Mouse (Mus musculus) CD4-positive naive resting alpha-beta T cell, adult 57 days (primary cell): Measurements from ENCODE around the gene Trp53tg5. TPM values are rescaled to one million over a fixed set of nuclear protein-coding genes. Genes with fewer than 3 reads are reported as not detected.

Source experiments
- total RNA-seq: library from RNA; stranded (reverse); gene quantifications from one replicate; pipeline ENCODE4 v1.2.4, GENCODE M21; 2023

The Trp53tg5 gene
- not detected for total RNA-seq

GRCm38 (mm10) chr2:164473624-164474023, at the start of gene Trp53tg5:
Trp53tg5 (minus strand) TSS chr2:164473724.

DNA sequence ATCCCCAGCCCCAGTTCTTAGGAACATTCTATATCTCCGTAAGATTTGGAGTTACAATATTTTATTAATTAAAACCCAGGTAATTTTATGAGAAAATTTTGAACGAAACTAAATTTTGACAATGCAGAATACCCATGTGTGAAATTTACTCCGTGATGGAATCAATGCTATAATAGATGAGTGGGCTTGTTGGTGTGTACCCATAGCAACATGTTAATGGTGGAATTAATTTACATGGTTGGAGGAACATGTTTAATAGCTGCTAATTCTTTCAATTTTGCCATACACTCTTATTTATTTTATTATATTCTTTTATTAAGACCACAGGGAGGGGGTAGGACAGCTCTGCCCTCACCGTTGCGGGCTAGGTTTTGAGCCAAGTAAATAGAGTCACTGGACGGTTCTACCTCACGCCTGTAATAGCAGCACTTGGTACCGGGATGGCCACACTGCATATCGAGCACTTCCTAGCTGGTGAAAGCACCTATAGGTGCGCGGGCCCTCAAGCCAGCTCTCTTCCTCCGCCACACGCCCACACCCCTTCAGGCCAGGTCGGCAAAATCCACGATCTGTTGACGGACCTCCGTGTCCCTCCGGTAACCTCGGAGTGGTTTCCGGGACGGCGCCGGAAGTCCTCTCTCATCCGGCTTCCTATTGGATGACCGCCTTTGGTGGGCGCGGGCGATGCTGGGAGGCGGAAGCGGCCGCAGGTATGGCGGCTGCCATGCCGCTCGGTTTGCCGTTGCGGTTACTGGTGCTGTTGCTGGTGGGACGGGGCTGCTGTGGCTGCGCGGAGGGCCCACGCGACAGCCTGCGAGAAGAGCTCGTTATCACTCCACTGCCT, 23.5 kb upstream of the Trp53tg5 start, which contains the start of gene Pigt:
Pigt (plus strand) TSS at position 674 of the 844 bp plus-strand sequence.

DNA sequence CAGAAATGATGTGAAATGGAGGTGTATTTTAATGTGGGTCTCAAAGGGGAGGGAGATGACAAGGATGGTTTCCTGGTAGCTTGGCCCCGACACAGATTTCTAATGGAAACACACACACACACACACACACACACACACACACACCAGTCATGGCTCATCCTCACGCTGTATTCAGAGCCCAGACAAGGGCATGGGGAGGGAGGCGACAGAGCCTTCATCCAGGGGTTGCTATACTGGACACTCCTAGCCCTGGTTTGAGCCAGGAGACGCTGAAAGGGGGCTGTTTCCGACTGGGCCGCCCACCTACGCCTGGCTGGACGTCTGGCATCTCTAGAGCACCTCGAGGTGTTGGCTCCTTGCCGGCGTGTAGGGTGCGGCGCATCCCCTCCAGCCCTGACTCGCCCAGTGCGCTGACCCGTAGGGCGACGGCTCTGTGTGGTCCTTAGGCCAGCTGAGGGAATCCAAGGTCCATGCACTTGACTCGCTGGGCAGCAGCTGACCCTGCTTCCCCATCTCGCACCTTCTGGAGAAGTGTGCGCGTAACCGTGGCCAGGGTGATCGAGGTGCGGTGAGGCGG, 12.2 kb upstream of the Trp53tg5 start, which contains the start of gene Dbndd2:
Dbndd2 (plus strand) TSS at position 426 of the 577 bp plus-strand sequence.

GRCm38 (mm10) chr2:164460745-164461551, 12.6 kb downstream of the Trp53tg5 start, which contains the start of gene Gm20458:
Gm20458 (plus strand) TSS chr2:164460967.

GRCm38 (mm10) chr2:164456864-164457300, 16.6 kb downstream of the Trp53tg5 start, which contains the start of gene Sys1:
Sys1 (plus strand) TSS chr2:164456964.

DNA sequence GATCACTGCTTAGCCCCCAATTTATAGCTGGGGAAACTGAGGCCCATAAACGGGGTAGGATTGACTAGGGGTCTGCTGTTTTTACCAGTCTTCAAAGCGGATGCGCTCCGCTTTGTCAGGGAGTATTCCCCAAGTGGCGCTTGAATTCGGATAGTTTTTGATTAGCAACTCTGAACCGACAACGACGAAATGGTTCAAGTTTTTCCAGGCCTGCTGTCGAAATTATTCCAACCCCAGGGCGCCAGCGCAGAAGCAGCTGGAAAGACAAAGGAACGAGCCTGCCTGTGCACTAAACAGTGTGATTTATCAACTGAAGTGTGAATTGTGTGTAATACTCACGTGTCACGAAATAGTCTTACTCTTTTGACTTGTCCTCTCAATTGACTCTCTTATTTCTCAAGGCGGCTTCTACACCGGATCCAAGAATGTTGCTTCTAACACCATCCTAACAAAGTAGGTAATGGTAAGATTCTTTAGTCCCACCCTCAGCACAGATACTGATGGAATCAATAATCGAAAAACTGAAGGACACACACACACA, 30.0 kb downstream of the Trp53tg5 start, which contains the start of gene Sdc4:
Sdc4 (minus strand) TSS at position 428 of the 541 bp plus-strand sequence.

Other genes starting within 250 kb of the Trp53tg5 start
- not detected for gene Svs2, start 235.3 kb downstream of the Trp53tg5 start, total RNA-seq
- not detected for gene Svs3b, start 217.1 kb downstream of the Trp53tg5 start, total RNA-seq
- not detected for gene Svs4, start 195.3 kb downstream of the Trp53tg5 start, total RNA-seq
- gene Svs3a, start 184.5 kb downstream of the Trp53tg5 start, total RNA-seq: not detected
- not detected for gene Svs6, start 157.0 kb downstream of the Trp53tg5 start, total RNA-seq
- gene Svs5, start 141.0 kb downstream of the Trp53tg5 start, total RNA-seq: not detected
- 15.5 TPM for gene Slpi, start 84.6 kb downstream of the Trp53tg5 start, total RNA-seq
- gene Rbpjl, start 70.6 kb downstream of the Trp53tg5 start, total RNA-seq: not detected
- gene Matn4, start 68.6 kb downstream of the Trp53tg5 start, total RNA-seq: 0.65 TPM
- 7.3 TPM for gene Sdc4, start 29.8 kb downstream of the Trp53tg5 start, total RNA-seq
- 49.4 TPM for gene Sys1, start 16.8 kb downstream of the Trp53tg5 start, total RNA-seq
- gene Gm20458, start 12.8 kb downstream of the Trp53tg5 start, total RNA-seq: 4.0 TPM
- 3.6 TPM for gene Dbndd2, start 12.4 kb upstream of the Trp53tg5 start, total RNA-seq
- 61.4 TPM for gene Pigt, start 23.8 kb upstream of the Trp53tg5 start, total RNA-seq
- gene Wfdc2, start 88.7 kb upstream of the Trp53tg5 start, total RNA-seq: 1.9 TPM
- gene Spint3, start 99.7 kb upstream of the Trp53tg5 start, total RNA-seq: not detected
- gene Wfdc6a, start 111.7 kb upstream of the Trp53tg5 start, total RNA-seq: not detected
- gene Eppin, start 119.9 kb upstream of the Trp53tg5 start, total RNA-seq: not detected
- not detected for gene Wfdc6b, start 139.8 kb upstream of the Trp53tg5 start, total RNA-seq
- gene Wfdc8, start 139.9 kb upstream of the Trp53tg5 start, total RNA-seq: not detected
- not detected for gene Wfdc16, start 165.1 kb upstream of the Trp53tg5 start, total RNA-seq
- not detected for gene Wfdc10, start 182.3 kb upstream of the Trp53tg5 start, total RNA-seq
- gene Wfdc9, start 182.9 kb upstream of the Trp53tg5 start, total RNA-seq: not detected
- not detected for gene Wfdc11, start 200.4 kb upstream of the Trp53tg5 start, total RNA-seq
- gene Wfdc13, start 211.4 kb upstream of the Trp53tg5 start, total RNA-seq: not detected
- not detected for gene Spint4, start 224.8 kb upstream of the Trp53tg5 start, total RNA-seq
- not detected for gene Spint5, start 241.6 kb upstream of the Trp53tg5 start, total RNA-seq